Mouse (Mus musculus) liver, embryonic 14 days (tissue): Measurements from ENCODE around the gene Olfr811. TPM values are rescaled to one million over a fixed set of nuclear protein-coding genes. Genes with fewer than 3 reads are reported as not detected.

Experiments
- polyA plus RNA-seq: library from polyadenylated mRNA; depleted of rRNA; stranded (reverse); fragments of >200 nt; gene quantifications from 2 replicates; pipeline ENCODE4 v1.2.3, GENCODE M21; 2012; rRNA removed

The Olfr811 gene
- not detected in 2 replicates for polyA plus RNA-seq

DNA sequence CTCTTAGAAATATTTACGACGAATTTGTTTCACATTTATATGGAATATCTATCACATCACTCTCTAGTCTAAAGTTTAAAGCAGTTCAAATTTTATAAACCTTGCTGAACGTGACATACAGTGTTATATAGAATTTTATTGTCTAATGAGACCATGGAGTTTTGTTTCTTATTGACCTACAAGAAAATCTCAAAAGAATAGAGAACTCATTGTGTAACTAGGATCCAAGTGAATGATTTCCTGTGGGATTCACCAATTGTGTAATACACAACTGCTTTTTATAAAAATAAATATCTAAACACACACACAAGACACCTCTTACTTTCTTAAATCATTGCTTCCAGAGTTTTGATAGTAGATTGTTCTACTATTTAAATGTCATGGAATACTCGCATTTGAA, at the start of gene Olfr811:
Olfr811 (minus strand) TSS at position 101 of the 400 bp plus-strand sequence.

DNA sequence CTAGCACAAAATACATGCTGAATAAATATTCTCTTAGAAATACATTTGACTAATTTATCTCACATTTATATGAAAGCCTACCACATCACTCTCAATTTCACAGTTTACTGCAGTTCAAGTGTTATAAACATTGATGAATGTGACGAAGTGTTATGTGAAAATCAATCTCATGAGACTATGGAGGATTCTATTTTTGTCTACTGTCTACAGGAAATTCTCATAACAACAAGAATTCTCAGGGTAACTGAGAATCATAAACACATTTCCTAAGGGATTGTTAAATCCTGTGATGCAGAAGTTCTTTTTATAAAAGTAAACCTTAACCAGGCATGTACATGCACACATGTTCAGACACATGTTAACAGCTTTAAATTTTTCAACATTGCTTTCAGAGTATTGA, 41.8 kb upstream of the Olfr811 start, which contains the start of gene Olfr812:
Olfr812 (minus strand) TSS at position 101 of the 400 bp plus-strand sequence.

DNA sequence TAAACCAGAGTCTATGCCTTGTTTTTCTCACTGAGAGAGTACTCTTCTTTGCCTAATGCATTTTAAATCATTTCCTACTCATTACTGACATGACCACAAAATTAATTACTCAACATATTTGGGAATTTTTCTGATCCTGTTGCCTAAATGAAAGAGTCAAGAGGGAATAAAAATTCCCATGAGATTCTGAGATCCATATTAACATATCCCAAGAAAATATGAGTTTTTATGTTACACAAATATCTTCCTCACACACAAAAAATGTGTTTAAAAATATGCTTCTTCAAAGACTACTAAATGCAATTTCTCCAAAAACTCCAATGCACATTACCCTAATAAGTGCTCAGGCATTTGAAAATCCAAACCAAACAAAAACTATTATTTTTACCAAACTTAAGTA, 9.4 kb downstream of the Olfr811 start, which contains the start of gene Olfr810:
Olfr810 (minus strand) TSS at position 101 of the 400 bp plus-strand sequence.

DNA sequence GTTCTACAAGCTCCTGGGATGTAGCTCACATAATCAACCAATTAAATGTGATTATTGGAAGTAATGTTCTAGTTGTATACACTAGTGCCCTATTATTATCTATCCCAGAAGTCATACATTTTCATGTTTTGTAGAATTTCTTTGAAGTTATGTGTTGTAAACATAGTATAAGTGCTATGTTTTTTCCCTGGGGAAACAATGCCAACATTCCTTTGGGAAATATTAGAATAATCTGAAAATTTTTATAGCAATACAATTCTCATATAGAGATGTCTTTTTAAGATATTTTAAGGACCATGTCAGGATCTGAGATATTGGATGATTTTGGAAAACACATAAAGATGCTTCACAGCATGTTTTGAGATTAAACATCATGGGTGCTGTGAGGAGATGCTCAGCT, 29.9 kb downstream of the Olfr811 start, which contains the start of gene Olfr809:
Olfr809 (plus strand) TSS at position 301 of the 400 bp plus-strand sequence.

DNA sequence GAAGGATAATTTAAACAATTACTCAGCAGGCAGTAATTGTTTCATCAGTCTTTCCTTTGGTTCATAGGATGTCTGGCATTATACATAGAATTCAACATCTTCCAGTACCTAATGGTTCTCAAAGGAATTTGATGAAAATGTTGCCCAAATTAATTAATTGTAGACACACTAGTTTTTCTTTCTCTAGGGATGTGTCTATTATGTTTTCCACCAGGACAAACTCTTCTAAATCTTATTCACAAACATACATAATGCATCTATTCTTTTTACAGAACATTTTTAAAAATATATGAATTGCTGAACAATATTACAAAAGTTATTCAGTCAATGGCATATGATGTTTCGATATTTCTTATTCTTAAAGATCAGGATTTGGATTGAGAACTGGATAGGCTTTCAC, 39.0 kb downstream of the Olfr811 start, which contains the start of gene Olfr808:
Olfr808 (plus strand) TSS at position 301 of the 400 bp plus-strand sequence.

DNA sequence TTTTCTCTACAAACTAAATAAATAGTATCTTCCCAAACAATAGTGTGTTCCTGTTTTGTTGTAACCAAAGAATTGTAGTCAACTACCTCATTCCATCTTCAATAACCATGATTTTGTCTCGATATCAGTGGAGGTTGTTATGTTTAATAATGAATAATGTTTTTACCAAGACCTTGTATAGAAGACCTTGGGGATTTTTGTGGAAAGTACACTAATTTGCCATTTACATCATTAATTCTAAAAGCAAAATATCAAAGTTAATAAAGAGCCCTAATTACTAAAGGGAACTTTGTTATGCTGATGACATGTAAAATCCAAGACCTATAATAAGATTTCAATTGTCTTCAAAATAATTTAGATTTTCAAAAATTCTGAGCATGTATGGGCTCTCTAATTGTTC, 46.5 kb downstream of the Olfr811 start, which contains the start of gene Olfr807:
Olfr807 (minus strand) TSS at position 101 of the 400 bp plus-strand sequence.

Other genes starting within 250 kb of the Olfr811 start
- not detected in 2 replicates for gene Olfr794, start 236.7 kb downstream of the Olfr811 start, polyA plus RNA-seq
- gene Olfr796, start 191.8 kb downstream of the Olfr811 start, polyA plus RNA-seq, result not detected in 2 replicates
- gene Olfr798, start 176.5 kb downstream of the Olfr811 start, polyA plus RNA-seq, result not detected in 2 replicates
- gene Olfr799, start 166.9 kb downstream of the Olfr811 start, polyA plus RNA-seq, result not detected in 2 replicates
- not detected in 2 replicates for gene Olfr800, start 146.7 kb downstream of the Olfr811 start, polyA plus RNA-seq
- not detected in 2 replicates for gene Olfr801, start 130.5 kb downstream of the Olfr811 start, polyA plus RNA-seq
- gene Olfr802, start 116.2 kb downstream of the Olfr811 start, polyA plus RNA-seq, result not detected in 2 replicates
- not detected in 2 replicates for gene Olfr803, start 110.1 kb downstream of the Olfr811 start, polyA plus RNA-seq
- not detected in 2 replicates for gene Olfr804, start 101.2 kb downstream of the Olfr811 start, polyA plus RNA-seq
- gene Olfr805, start 75.0 kb downstream of the Olfr811 start, polyA plus RNA-seq, result not detected in 2 replicates
- not detected in 2 replicates for gene Olfr806, start 62.5 kb downstream of the Olfr811 start, polyA plus RNA-seq
- gene Olfr807, start 46.6 kb downstream of the Olfr811 start, polyA plus RNA-seq, result not detected in 2 replicates
- not detected in 2 replicates for gene Olfr808, start 38.9 kb downstream of the Olfr811 start, polyA plus RNA-seq
- not detected in 2 replicates for gene Olfr809, start 29.8 kb downstream of the Olfr811 start, polyA plus RNA-seq
- not detected in 2 replicates for gene Olfr810, start 9.5 kb downstream of the Olfr811 start, polyA plus RNA-seq
- gene Olfr812, start 41.7 kb upstream of the Olfr811 start, polyA plus RNA-seq, result not detected in 2 replicates
- gene Olfr813, start 51.0 kb upstream of the Olfr811 start, polyA plus RNA-seq, result not detected in 2 replicates
- not detected in 2 replicates for gene Olfr814, start 75.5 kb upstream of the Olfr811 start, polyA plus RNA-seq
- not detected in 2 replicates for gene Olfr815, start 101.5 kb upstream of the Olfr811 start, polyA plus RNA-seq
- gene Olfr816, start 111.2 kb upstream of the Olfr811 start, polyA plus RNA-seq, result not detected in 2 replicates
- not detected in 2 replicates for gene Olfr818, start 144.7 kb upstream of the Olfr811 start, polyA plus RNA-seq
- not detected in 2 replicates for gene Olfr819, start 162.9 kb upstream of the Olfr811 start, polyA plus RNA-seq
- gene Olfr247, start 171.7 kb upstream of the Olfr811 start, polyA plus RNA-seq, result not detected in 2 replicates
- gene Gm10310, start 180.7 kb upstream of the Olfr811 start, polyA plus RNA-seq, result not detected in 2 replicates
- gene Olfr820, start 208.2 kb upstream of the Olfr811 start, polyA plus RNA-seq, result not detected in 2 replicates
- not detected in 2 replicates for gene Olfr821, start 226.0 kb upstream of the Olfr811 start, polyA plus RNA-seq